Mouse (Mus musculus): ENCODE measurements around the gene Prkca.

- TF ChIP-seq CHD2 (IDR thresholded peaks at IDR 0.05; ENCODE audit: low read depth, low read length) (no peak), ZNF384 (IDR thresholded peaks at IDR 0.05; ENCODE audit: low read depth, low read length) (no peak), HCFC1 (IDR thresholded peaks at IDR 0.05; ENCODE audit: borderline replicate concordance, insufficient read depth, low read length) (no peak), MAFK (IDR thresholded peaks at IDR 0.05; ENCODE audit: insufficient read depth, low read depth, low read length) (no peak), ZC3H11A (IDR thresholded peaks at IDR 0.05; ENCODE audit: borderline replicate concordance, low read depth, low read length) (no peak)
Measured at GRCm38 (mm10) chr11:108136341-108136740, 207.4 kb downstream of the Prkca start.
